Mouse (Mus musculus) liver, embryonic 16.5 days (tissue): ENCODE data around the gene Decr2. TPM values are rescaled to one million over a fixed set of nuclear protein-coding genes. Genes with fewer than 3 reads are reported as not detected.

ENCODE experiments used
- ATAC-seq: fragments of 200-750 bp; cut with Nextera tagmentation; 2 replicates; pipeline ENCODE4 v1.8.0; 2017; ENCODE audit warnings: low read depth, mild to moderate bottlenecking, moderate number of reproducible peaks, moderate library complexity
- H3K27ac ChIP-seq: fragments of 300-500 bp; sonication (generic); 2 replicates; pipeline ENCODE4 v1.5.1; 2014; ENCODE audit warnings: mild to moderate bottlenecking, low read length
- H3K27me3 ChIP-seq: fragments of 300-500 bp; sonication (generic); 2 replicates; pipeline ENCODE4 v1.6.1; 2014; ENCODE audit warnings: low read depth, low read length, mixed read lengths; ENCODE audit not compliant: control insufficient read depth, insufficient read depth
- H3K36me3 ChIP-seq: fragments of 300-500 bp; sonication (generic); 2 replicates; pipeline ENCODE4 v1.6.1; 2014; ENCODE audit warnings: mild to moderate bottlenecking; ENCODE audit not compliant: control insufficient read depth, insufficient read depth
- H3K4me1 ChIP-seq: fragments of 300-500 bp; sonication (generic); 2 replicates; pipeline ENCODE4 v1.6.1; 2014; ENCODE audit warnings: low read depth, low read length, mixed read lengths; ENCODE audit not compliant: control insufficient read depth
- H3K4me2 ChIP-seq: fragments of 300-500 bp; sonication (generic); 2 replicates; pipeline ENCODE4 v1.6.1; 2014; ENCODE audit warnings: low read depth, low read length, mixed read lengths
- H3K4me3 ChIP-seq: fragments of 300-500 bp; sonication (generic); 2 replicates; pipeline ENCODE4 v1.5.1; 2014; ENCODE audit warnings: low read depth, mild to moderate bottlenecking, low read length
- H3K9ac ChIP-seq: fragments of 300-500 bp; sonication (generic); 2 replicates; pipeline ENCODE4 v1.6.1; 2014; ENCODE audit warnings: low read depth, low read length
- H3K9me3 ChIP-seq: fragments of 300-500 bp; sonication (generic); replicated peaks from 2 replicates; pipeline ENCODE4 v1.6.1; 2016; ENCODE audit warnings: low read length; ENCODE audit not compliant: control insufficient read depth
- WGBS: fragments of 180-500 bp; shearing (Covaris S2); extraction: QIAGEN DNeasy Blood & Tissue Kit; methylation state at CpG from one replicate; pipeline ENCODE4 v1.1.7; 2014; ENCODE audit not compliant: insufficient replicate concordance; 5-methylcytosine and 5-hydroxymethylcytosine counted together
- polyA plus RNA-seq: library from polyadenylated mRNA; unstranded; fragments of >200 nt; fragmentation: Nextera tagmentation; extraction: Ambion mirVana; gene quantifications from 2 replicates; pipeline ENCODE4 v1.2.1, GENCODE M21; 2015

The Decr2 gene
- polyA plus RNA-seq, 1 experiment from 2014 or later = 26.3 TPM

DNA sequence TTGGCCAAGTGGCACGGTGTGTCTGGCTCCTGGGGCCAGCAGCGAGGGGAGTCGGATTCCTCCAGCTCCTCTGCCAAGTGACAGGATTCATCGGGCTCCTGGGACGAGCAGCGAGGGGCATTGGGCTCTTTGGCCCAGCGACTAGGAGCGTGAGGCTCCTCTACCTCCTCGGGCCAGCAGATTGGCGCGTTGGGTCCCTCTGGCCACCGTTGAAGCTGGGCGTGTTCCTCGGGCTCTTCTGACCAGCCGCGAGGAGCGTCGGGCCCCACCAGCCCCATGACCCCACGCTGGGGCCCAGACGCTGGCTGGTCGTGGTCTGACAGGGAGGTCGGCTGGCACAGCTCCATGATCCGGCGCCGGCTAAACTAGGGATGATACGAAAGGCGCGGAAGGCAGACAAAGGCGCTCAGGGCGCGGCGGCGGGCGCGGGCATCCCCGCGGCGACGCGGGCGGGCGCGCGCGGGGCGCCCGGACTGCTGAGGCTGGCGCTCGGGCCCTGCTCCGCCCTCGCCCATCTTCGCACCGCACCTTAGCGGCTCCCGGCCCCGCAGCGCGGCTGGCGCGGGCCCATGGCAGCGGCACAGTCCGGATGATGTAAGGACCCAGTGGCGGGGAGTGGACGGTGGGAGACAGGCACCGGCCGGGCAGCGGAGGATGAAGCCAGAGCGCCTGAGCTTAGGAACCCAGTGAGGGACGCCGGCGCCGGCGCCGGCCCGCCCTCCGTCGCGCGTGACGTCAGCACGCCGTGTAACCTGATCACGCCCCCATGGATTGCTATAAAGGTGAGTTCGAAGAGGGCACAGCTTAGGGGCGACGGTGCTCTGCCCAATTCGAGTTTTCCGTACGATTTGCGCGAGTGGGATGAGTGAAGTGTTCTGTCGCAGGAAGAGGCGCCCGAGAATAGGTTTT is 21.1 kb downstream of the Decr2 start, which contains the start of gene Rab11fip3:
TSS of gene Rab11fip3 (minus strand) at position 725 of the 909 bp plus-strand sequence.
- H3K36me3 ChIP-seq = no peaks in the 10 kb centered on the region
- peak within 1 kb of the TSS; percentile 73 for H3K4me3 ChIP-seq
- no peak within 1 kb of the TSS for H3K27ac ChIP-seq
- H3K4me2 ChIP-seq = peak within 1 kb of the TSS; percentile 90
- H3K9ac ChIP-seq = peak within 1 kb of the TSS; percentile 60
- peak; percentile 88 for ATAC-seq
- H3K4me1 ChIP-seq = peaks cover 15% of the 10 kb centered on the region
- H3K27me3 ChIP-seq = peaks cover 46% of the 10 kb centered on the region
- no peaks in the 10 kb centered on the region for H3K9me3 ChIP-seq
- WGBS = under 1% methylated on average over 94 of the region's 94 CpGs

GRCm38 (mm10) chr17:26068024-26068830 is 21.9 kb downstream of the Decr2 start:
- no peak overlapping the region for H3K27ac ChIP-seq
- 3% methylated on average over 44 of the region's 44 CpGs for WGBS
- peak overlapping the region; percentile 90 for H3K4me2 ChIP-seq
- no peak for ATAC-seq
- H3K9ac ChIP-seq = peak overlapping the region; percentile 60
- peaks cover 15% of the 10 kb centered on the region for H3K4me1 ChIP-seq
- peak overlapping the region; percentile 73 for H3K4me3 ChIP-seq
- H3K9me3 ChIP-seq = no peaks in the 10 kb centered on the region
- H3K36me3 ChIP-seq = no peaks in the 10 kb centered on the region
- peaks cover 46% of the 10 kb centered on the region for H3K27me3 ChIP-seq

- ATAC-seq = no peak
- Histone ChIP-seq H3K27ac (no peak overlapping the region), H3K9ac (no peak overlapping the region), H3K36me3 (no peaks in the 10 kb centered on the region), H3K4me2 (no peak overlapping the region), H3K9me3 (no peaks in the 10 kb centered on the region), H3K4me1 (peaks cover 15% of the 10 kb centered on the region), H3K4me3 (no peak overlapping the region), H3K27me3 (peaks cover 46% of the 10 kb centered on the region)
- WGBS = 79% methylated on average over 7 of the region's 7 CpGs
These were observed 23.6 kb downstream of the Decr2 start for GRCm38 (mm10) chr17:26066488-26067020.

DNA sequence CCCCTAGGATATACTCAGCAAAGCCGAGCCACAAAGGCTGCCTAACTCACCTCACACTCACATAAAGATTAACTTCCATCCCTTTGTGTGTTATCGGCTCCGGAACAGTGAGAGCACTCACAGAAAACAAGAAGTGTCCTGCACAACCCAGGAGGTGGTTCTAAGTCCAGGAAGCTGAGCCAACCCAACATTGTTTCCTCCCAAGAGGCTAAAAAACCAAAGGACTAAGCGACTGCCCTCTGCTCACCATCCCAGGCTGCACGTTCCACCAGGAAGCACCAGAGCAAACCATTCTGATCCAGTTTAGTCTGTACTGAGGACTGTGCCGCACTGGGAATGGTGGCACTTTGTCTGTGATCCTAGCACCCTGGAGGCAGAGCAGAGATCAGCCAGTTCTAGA is 25.2 kb downstream of the Decr2 start:
- Histone ChIP-seq H3K4me3 (no peak overlapping the region), H3K27ac (no peak overlapping the region), H3K4me2 (no peak overlapping the region), H3K9me3 (no peaks in the 10 kb centered on the region), H3K36me3 (no peaks in the 10 kb centered on the region), H3K4me1 (peaks cover 15% of the 10 kb centered on the region), H3K9ac (no peak overlapping the region), H3K27me3 (peaks cover 33% of the 10 kb centered on the region)
- no peak for ATAC-seq
- 26% methylated on average over 6 of the region's 6 CpGs for WGBS

DNA sequence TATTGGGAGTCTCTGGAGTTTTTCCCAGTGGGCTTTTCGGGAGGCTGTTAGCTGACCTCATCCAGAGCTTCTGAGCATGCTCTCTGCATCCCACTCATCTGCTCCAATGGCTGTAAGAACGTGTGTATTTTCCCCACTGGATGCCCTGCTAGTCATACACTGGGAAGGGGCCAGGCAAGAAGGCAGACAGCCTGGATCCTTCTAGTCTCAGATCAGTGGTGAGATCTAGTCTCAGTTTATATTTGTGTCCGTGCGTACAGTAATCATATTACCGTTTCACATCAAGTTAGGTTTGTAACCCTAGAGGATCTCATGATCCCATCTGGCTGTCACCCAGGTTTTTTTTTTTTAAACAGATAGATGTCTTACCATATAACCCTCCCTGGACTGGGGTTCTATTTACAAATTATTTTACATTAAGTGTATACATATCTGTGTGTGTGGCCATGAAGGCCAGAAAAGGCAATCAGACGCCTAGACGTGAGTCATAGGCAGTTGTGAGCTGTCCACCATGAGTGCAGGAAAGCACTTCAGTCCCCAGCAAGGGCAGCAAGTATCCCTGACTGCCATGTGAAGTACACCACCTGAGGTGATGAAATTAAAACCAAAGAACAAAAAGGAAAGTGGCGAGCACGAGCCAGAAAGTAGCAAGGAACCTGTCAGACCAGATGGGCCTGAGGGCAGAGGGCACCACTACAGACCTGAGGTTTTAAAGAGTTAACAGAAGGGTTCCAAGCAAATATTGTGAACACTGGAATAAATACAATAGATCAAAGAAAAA is 32.2 kb downstream of the Decr2 start:
- WGBS = 64% methylated on average over 9 of the region's 9 CpGs
- Histone ChIP-seq H3K9me3 (no peaks in the 10 kb centered on the region), H3K9ac (no peak overlapping the region), H3K27me3 (no peaks in the 10 kb centered on the region), H3K4me1 (no peaks in the 10 kb centered on the region; the same call in 1 of the 2 replicates), H3K27ac (no peak overlapping the region), H3K4me3 (no peak overlapping the region), H3K4me2 (no peak overlapping the region), H3K36me3 (no peaks in the 10 kb centered on the region)
- ATAC-seq = no peak

GRCm38 (mm10) chr17:26057278-26057677 is 32.9 kb downstream of the Decr2 start:
- H3K27ac ChIP-seq = no peak overlapping the region
- WGBS = 76% methylated on average over 8 of the region's 8 CpGs
- no peak for ATAC-seq

DNA sequence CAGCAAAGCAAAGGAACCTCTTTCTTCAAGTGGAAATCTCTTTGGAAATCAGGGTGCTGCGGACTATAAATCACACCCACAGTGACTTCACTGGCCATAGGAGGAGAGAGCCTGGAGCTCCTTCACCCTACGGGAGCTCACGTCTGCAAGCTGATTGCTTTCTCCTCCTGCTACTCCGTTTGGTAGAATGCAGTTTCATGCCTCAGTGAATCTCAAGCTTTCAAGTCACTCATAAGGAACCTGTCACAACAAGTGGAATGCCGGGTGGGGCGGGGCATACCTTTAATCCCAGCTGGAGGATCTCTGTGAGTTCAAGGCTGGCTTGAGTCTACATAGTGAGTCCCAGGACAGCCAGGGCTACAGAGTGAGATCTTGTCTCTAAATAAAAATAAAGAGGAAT is 35.0 kb downstream of the Decr2 start:
- no peaks in the 10 kb centered on the region for H3K36me3 ChIP-seq
- H3K9me3 ChIP-seq = no peaks in the 10 kb centered on the region
- H3K4me3 ChIP-seq = no peak overlapping the region
- WGBS = 65% methylated on average over 6 of the region's 6 CpGs
- no peaks in the 10 kb centered on the region; the same call in none of the 2 replicates for H3K4me1 ChIP-seq
- H3K27me3 ChIP-seq = no peaks in the 10 kb centered on the region
- H3K4me2 ChIP-seq = no peak overlapping the region
- H3K27ac ChIP-seq = no peak overlapping the region
- no peak overlapping the region for H3K9ac ChIP-seq
- no peak for ATAC-seq

More at GRCm38 (mm10) chr17:26057278-26057677, 32.9 kb downstream of the Decr2 start:
- H3K4me3 ChIP-seq = no peak overlapping the region
- H3K9me3 ChIP-seq = no peaks in the 10 kb centered on the region
- no peak overlapping the region for H3K4me2 ChIP-seq
- no peaks in the 10 kb centered on the region for H3K36me3 ChIP-seq
- no peaks in the 10 kb centered on the region for H3K27me3 ChIP-seq
- no peak overlapping the region for H3K9ac ChIP-seq
- no peaks in the 10 kb centered on the region; the same call in none of the 2 replicates for H3K4me1 ChIP-seq

DNA sequence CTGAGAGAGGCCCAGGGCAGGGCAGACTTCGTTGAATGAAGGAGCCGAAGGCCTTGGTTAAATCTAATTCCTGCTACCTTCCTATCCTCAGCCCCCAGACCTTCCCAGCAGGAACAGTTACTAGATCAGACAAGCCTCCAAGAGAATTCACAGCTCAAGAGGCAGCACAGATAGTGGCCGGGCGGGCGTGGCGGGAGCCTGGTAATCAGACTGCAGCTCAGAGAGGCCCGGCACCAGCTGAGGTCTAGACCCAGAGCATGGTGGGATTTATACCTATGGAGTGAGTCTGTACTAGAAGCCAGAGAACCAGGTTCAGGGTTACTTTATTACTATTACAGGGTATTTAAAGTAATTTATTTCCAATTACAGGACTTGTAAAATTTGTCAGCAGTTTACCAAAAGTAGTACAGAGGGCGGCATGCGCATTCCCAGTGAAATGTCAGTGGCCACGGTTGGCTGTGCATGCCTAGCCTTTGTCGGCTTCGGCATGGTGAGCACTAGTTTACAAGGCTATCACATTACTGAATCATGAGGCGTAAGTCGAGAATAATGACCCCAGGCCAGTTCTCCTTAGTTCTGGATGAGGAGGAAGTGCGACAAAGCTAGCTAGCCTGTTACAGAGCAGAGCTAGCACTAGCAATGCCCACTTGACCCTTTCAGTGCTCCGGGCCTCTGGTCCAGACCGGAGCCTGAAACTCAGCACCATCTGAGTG is 35.8 kb downstream of the Decr2 start:
- 56% methylated on average over 17 of the region's 17 CpGs for WGBS
- Histone ChIP-seq H3K36me3 (no peaks in the 10 kb centered on the region), H3K27ac (no peak overlapping the region), H3K9me3 (no peaks in the 10 kb centered on the region), H3K4me1 (no peaks in the 10 kb centered on the region; the same call in none of the 2 replicates), H3K27me3 (no peaks in the 10 kb centered on the region), H3K4me2 (no peak overlapping the region), H3K4me3 (no peak overlapping the region), H3K9ac (no peak overlapping the region)
- no peak for ATAC-seq
